Mouse (Mus musculus) testis, adult 2 months (tissue): ENCODE results near the gene Fam83f.

Experiments used
- CTCF ChIP-seq: fragments of 200-500 bp; IDR thresholded peaks from 2 replicates; pipeline ENCODE4 v1.5.1; 2012; ENCODE audit warnings: low read depth, mild to moderate bottlenecking, inconsistent platforms, low read length, moderate library complexity; ENCODE audit not compliant: control insufficient read depth, insufficient read depth, insufficient replicate concordance
- POLR2A ChIP-seq: fragments of 200-500 bp; IDR thresholded peaks from 2 replicates; pipeline ENCODE4 v1.6.1; 2012; ENCODE audit warnings: low read depth, mild to moderate bottlenecking, inconsistent platforms, low read length, moderate library complexity; ENCODE audit not compliant: control insufficient read depth

DNA sequence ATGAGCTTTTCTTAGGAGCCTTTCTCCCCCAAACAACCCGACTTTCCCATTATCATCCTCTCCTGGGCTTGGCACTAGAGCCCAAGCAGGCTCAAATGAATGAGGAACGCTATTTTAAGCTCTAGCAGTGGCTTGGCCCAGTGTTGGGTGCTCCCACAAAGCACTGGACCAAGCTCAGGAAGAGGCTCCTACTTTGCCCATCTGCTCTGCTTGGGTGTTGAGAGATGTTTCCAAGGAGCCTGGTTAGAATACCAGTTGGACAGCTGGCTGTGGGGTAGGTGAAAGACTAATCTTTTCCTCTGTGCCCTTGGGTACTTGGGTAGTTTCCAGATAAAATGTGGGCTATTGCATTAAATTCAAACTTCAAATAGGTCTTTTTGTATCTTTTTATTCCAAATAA is 1.2 kb downstream of the Fam83f start:
- TF ChIP-seq POLR2A (no peak), CTCF (no peak)
